Mouse (Mus musculus) lung, embryonic 15.5 days (tissue): ENCODE results near the gene Avil. TPM values are rescaled to one million over a fixed set of nuclear protein-coding genes. Genes with fewer than 3 reads are reported as not detected.
A peak's percentile ranks its signal among the peaks of the same experiment; 100 is the strongest.

Experiments used
- ATAC-seq: fragments of 200-750 bp; cut with Nextera tagmentation; 2 replicates; pipeline ENCODE4 v1.8.0; 2017; ENCODE audit warnings: moderate number of reproducible peaks, borderline replicate concordance; ENCODE audit not compliant: low FRiP score, low TSS enrichment; ENCODE audit errors: extremely low read depth
- H3K27ac ChIP-seq: fragments of 300-500 bp; sonication (generic); 2 replicates; pipeline ENCODE4 v1.5.1; 2015; ENCODE audit warnings: moderate library complexity, mild to moderate bottlenecking, inconsistent platforms
- H3K27me3 ChIP-seq: fragments of 300-500 bp; sonication (generic); 2 replicates; pipeline ENCODE4 v1.6.1; 2015; ENCODE audit warnings: inconsistent platforms
- H3K36me3 ChIP-seq: fragments of 300-500 bp; sonication (generic); 2 replicates; pipeline ENCODE4 v1.6.1; 2015; ENCODE audit warnings: inconsistent platforms
- H3K4me1 ChIP-seq: fragments of 300-500 bp; sonication (generic); 2 replicates; pipeline ENCODE4 v1.6.1; 2015; ENCODE audit warnings: inconsistent platforms
- H3K4me2 ChIP-seq: fragments of 300-500 bp; sonication (generic); 2 replicates; pipeline ENCODE4 v1.6.1; 2015; ENCODE audit warnings: inconsistent platforms, mild to moderate bottlenecking, moderate library complexity
- H3K4me3 ChIP-seq: fragments of 300-500 bp; sonication (generic); 2 replicates; pipeline ENCODE4 v1.5.1; 2015; ENCODE audit warnings: mild to moderate bottlenecking, inconsistent platforms
- H3K9ac ChIP-seq: fragments of 300-500 bp; sonication (generic); 2 replicates; pipeline ENCODE4 v1.6.1; 2015; ENCODE audit warnings: inconsistent platforms
- H3K9me3 ChIP-seq: fragments of 300-500 bp; sonication (generic); 2 replicates; pipeline ENCODE4 v1.6.1; 2016; ENCODE audit warnings: inconsistent platforms
- WGBS: fragments of 180-500 bp; shearing (Covaris S2); methylation state at CpG from one replicate; pipeline ENCODE4 v1.1.7; 2015; 5-methylcytosine and 5-hydroxymethylcytosine counted together
- polyA plus RNA-seq: library from polyadenylated mRNA; unstranded; fragments of >200 nt; fragmentation: Nextera tagmentation; extraction: Ambion mirVana; gene quantifications from 2 replicates; pipeline ENCODE4 v1.2.1, GENCODE M21; 2015

Gene Avil
- polyA plus RNA-seq, 1 experiment from 2014 or later = 0.39 TPM

DNA sequence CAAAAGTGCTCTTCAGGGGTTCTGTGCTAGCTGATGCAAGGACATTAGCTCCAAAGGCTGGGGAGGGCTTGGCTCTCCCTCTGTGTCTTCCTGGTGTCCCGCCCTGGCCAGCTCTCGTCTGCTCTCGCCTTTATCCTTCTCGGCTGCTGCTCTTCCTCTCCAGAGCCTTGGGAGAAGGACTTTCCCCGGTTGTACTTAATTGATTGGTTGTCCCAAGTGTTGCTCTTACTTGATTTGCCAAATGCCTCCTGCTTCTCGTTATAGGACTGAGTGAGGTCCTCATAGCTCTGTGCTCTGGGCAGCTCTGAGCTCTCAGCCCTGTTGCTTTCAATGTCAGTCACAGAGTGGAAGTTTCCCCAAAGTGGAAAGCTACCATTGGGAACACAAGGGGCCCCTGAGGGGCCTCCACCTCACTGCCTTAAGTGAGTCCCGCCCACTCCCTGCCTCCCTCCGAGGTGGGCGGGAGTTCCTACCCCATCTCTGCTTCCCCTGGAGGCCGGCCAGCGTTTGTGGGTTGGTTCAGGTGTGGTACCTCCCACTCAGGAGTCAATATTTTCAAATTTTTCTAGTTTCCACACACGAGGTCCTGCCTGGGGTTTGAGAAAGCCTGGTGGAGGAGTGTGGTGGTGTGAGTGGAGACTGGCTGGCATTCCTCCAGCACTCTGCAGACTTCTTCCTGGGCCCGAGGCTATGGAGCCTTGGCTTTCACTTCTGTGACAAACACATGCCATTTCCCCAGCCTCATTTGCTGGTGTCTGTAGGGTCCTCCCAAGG, 3.0 kb upstream of the Avil start:
- Histone ChIP-seq H3K4me1 (0 out of 2 replicates have a peak, but pooled peaks cover 4% of the 10 kb centered on the region), H3K27me3 (no peaks in the 10 kb centered on the region), H3K9me3 (no peaks in the 10 kb centered on the region), H3K4me3 (no peak overlapping the region), H3K4me2 (no peak overlapping the region), H3K9ac (no peak overlapping the region), H3K27ac (no peak overlapping the region), H3K36me3 (peaks cover 58% of the 10 kb centered on the region)
- no peak for ATAC-seq
- 55% methylated on average over 13 of the region's 13 CpGs for WGBS

GRCm38 (mm10) chr10:127001297-127001696, 788 bp downstream of the Avil start:
- no peak overlapping the region for H3K4me2 ChIP-seq
- no peaks in the 10 kb centered on the region for H3K27me3 ChIP-seq
- 81% methylated on average over 9 of the region's 9 CpGs for WGBS
- ATAC-seq = no peak
- H3K4me3 ChIP-seq = no peak overlapping the region
- H3K9ac ChIP-seq = no peak overlapping the region
- peaks cover 24% of the 10 kb centered on the region for H3K36me3 ChIP-seq
- 0 out of 2 replicates have a peak, but pooled peaks cover 4% of the 10 kb centered on the region for H3K4me1 ChIP-seq
- H3K9me3 ChIP-seq = no peaks in the 10 kb centered on the region
- no peak overlapping the region for H3K27ac ChIP-seq

DNA sequence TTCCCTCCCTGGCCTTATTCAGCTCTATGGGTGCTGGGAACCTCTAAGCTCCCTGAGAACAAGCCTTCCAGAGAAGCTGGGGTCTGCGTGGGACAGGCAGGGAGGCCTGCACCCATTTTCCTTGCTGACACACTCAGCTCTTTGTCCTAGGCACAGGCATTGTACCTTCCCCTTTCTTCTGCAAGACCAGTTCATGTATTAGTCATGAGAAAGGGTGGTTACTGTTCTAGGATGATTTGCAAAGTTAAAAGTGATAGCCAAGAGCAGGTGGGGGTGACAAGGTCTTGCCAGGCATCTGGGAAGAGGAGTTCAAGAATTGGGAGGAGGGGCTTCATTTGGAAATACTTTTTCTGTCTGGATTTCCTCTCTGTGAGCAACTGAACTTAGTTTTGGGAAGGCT, 1.5 kb downstream of the Avil start:
- no peaks in the 10 kb centered on the region for H3K9me3 ChIP-seq
- H3K27me3 ChIP-seq = no peaks in the 10 kb centered on the region

GRCm38 (mm10) chr10:127002765-127003164, 2.3 kb downstream of the Avil start:
- Histone ChIP-seq H3K9ac (no peak overlapping the region), H3K4me3 (no peak overlapping the region), H3K4me2 (no peak overlapping the region), H3K4me1 (0 out of 2 replicates have a peak, but pooled peaks cover 4% of the 10 kb centered on the region), H3K27me3 (no peaks in the 10 kb centered on the region), H3K36me3 (peaks cover 17% of the 10 kb centered on the region), H3K27ac (no peak overlapping the region), H3K9me3 (no peaks in the 10 kb centered on the region)
- WGBS = 80% methylated on average over 5 of the region's 5 CpGs
- ATAC-seq = no peak

More for the DNA sequence above, 1.5 kb downstream of the Avil start:
- Histone ChIP-seq H3K9ac (no peak overlapping the region), H3K4me2 (no peak overlapping the region), H3K4me3 (no peak overlapping the region), H3K27ac (no peak overlapping the region), H3K36me3 (peaks cover 24% of the 10 kb centered on the region), H3K4me1 (0 out of 2 replicates have a peak, but pooled peaks cover 4% of the 10 kb centered on the region)
- ATAC-seq = no peak
- WGBS = 82% methylated on average over 1 of the region's 1 CpGs

DNA sequence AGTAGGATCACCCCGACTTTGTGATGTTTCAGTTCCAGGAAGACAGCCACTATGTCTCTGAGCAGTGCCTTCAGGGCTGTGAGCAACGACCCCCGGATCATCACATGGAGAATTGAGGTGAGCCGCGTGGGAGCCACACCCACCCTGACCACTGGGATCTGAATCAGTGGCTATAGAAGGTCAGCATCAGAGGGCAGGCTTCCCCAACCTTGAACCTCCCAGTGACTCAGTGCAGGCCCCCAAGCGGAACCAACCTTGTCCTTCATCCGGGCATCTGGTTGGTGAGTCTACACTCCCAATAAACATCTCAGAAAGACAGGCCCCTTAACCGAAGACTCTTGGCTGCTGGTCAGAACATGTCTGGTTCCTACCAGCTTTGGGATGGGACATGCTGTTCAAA, 2.8 kb downstream of the Avil start:
- no peaks in the 10 kb centered on the region for H3K9me3 ChIP-seq
- H3K4me3 ChIP-seq = no peak overlapping the region
- H3K9ac ChIP-seq = no peak overlapping the region
- no peak overlapping the region for H3K27ac ChIP-seq
- no peak for ATAC-seq
- no peaks in the 10 kb centered on the region for H3K27me3 ChIP-seq
- WGBS = 86% methylated on average over 8 of the region's 8 CpGs
- H3K4me2 ChIP-seq = no peak overlapping the region
- 0 out of 2 replicates have a peak, but pooled peaks cover 4% of the 10 kb centered on the region for H3K4me1 ChIP-seq
- peaks cover 12% of the 10 kb centered on the region for H3K36me3 ChIP-seq

DNA sequence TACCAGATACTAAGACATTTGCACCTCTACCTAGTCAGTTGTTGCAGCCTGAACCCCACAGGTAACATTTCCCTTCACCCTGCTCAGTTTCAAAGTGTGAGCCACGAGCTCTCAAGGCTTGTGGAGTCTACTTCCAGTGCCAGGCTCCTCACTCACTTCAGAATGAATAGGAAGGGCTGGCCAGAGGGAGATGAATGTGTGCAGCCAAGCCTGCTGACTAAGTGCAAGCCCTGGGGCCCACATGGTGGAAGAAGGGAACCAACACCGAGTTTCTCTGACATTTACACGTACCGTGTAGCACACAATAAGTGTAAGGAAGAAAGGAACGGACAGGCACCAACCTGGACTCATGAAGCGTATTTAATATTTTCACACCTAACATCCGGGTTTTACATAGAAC, 3.3 kb downstream of the Avil start:
- Histone ChIP-seq H3K27ac (no peak overlapping the region), H3K27me3 (no peaks in the 10 kb centered on the region), H3K4me2 (no peak overlapping the region), H3K36me3 (peaks cover 7% of the 10 kb centered on the region), H3K9ac (no peak overlapping the region), H3K9me3 (no peaks in the 10 kb centered on the region), H3K4me1 (0 out of 2 replicates have a peak, but pooled peaks cover 4% of the 10 kb centered on the region), H3K4me3 (no peak overlapping the region)
- whole genome bisulfite sequencing = 75% methylated on average over 7 of the region's 7 CpGs
- ATAC-seq = no peak

- Histone ChIP-seq H3K4me1 (no peaks in the 10 kb centered on the region), H3K9ac (no peak overlapping the region), H3K36me3 (no peaks in the 10 kb centered on the region), H3K4me2 (no peak overlapping the region), H3K27me3 (no peaks in the 10 kb centered on the region), H3K9me3 (no peaks in the 10 kb centered on the region), H3K27ac (no peak overlapping the region), H3K4me3 (no peak overlapping the region)
- WGBS = 57% methylated on average over 5 of the region's 5 CpGs
- no peak for ATAC-seq
Measured at GRCm38 (mm10) chr10:127016488-127016887, 16.0 kb downstream of the Avil start.

DNA sequence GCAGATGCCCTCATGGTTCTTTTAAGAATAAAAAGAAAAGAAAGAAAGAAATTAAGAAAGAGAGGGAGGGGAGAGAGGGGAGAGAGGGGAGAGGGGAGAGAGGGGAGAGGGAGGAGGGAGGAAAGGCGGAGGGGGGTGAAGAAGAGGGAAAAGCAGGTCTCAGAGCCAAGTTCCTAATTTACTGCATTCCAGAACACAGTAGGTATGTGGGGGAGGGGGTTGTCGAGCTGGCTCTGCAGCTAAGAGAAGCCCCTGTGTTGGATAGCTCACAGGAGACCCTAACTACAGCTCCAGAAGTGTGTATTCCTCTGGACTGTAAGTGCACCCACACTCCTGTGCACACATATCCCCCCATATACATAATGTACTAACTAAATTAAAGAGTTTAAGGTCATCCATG, 16.6 kb downstream of the Avil start:
- no peak overlapping the region for H3K4me2 ChIP-seq

GRCm38 (mm10) chr10:127018422-127018821, 17.9 kb downstream of the Avil start:
- no peak overlapping the region for H3K9ac ChIP-seq
- no peak overlapping the region for H3K4me2 ChIP-seq
- H3K9me3 ChIP-seq = no peaks in the 10 kb centered on the region
- WGBS = 58% methylated on average over 16 of the region's 16 CpGs
- H3K36me3 ChIP-seq = peaks cover 16% of the 10 kb centered on the region
- H3K4me3 ChIP-seq = no peak overlapping the region
- H3K27ac ChIP-seq = no peak overlapping the region
- H3K27me3 ChIP-seq = no peaks in the 10 kb centered on the region
- no peak for ATAC-seq
- no peaks in the 10 kb centered on the region for H3K4me1 ChIP-seq

More for the DNA sequence above, 16.6 kb downstream of the Avil start:
- Histone ChIP-seq H3K27ac (no peak overlapping the region), H3K27me3 (no peaks in the 10 kb centered on the region), H3K36me3 (peaks cover 5% of the 10 kb centered on the region), H3K4me1 (no peaks in the 10 kb centered on the region), H3K9ac (no peak overlapping the region), H3K9me3 (no peaks in the 10 kb centered on the region), H3K4me3 (no peak overlapping the region)
- WGBS = 18% methylated on average over 2 of the region's 2 CpGs
- no peak for ATAC-seq

GRCm38 (mm10) chr10:127030336-127031296, 30.1 kb downstream of the Avil start, which contains the start of gene Tsfm:
TSS of gene Tsfm (minus strand) at chr10:127030840.
- no peaks in the 10 kb centered on the region for H3K27me3 ChIP-seq
- H3K36me3 ChIP-seq = peaks cover 33% of the 10 kb centered on the region
- peak within 1 kb of the TSS; percentile 96 for H3K4me3 ChIP-seq
- 0 out of 2 replicates have a peak, but pooled peaks cover 10% of the 10 kb centered on the region for H3K4me1 ChIP-seq
- WGBS = 5% methylated on average over 55 of the region's 56 CpGs
- peak; percentile 83; the same call in 1 of the 2 replicates for ATAC-seq
- peak within 1 kb of the TSS; percentile 93 for H3K9ac ChIP-seq
- H3K9me3 ChIP-seq = no peaks in the 10 kb centered on the region
- peak within 1 kb of the TSS; percentile 83 for H3K4me2 ChIP-seq
- peak within 1 kb of the TSS; percentile 77 for H3K27ac ChIP-seq

DNA sequence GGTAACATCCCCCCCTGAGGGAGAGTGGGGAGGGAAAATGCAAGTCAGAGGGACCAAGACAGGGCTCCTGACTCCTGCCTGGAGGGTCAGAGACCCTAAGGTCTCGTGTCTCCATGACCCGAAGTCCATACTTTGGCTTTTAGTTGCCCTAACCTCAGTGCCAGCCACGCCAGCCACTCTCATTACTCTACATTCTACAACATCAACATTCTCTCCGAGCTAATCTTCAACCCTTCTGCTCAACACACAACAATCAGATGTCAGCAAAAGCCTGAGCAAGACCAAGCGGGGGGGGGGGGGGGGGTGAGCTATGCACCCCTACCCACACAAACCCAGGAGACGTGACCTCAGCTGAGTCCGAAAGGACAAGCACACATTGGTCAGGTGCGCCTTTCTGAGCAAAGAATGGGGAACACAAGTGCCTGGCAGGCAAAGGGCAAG, 32.8 kb downstream of the Avil start:
- ATAC-seq = no peak
- Histone ChIP-seq H3K9ac (no peak overlapping the region), H3K27me3 (no peaks in the 10 kb centered on the region), H3K9me3 (no peaks in the 10 kb centered on the region), H3K4me3 (no peak overlapping the region), H3K27ac (no peak overlapping the region), H3K4me1 (0 out of 2 replicates have a peak, but pooled peaks cover 10% of the 10 kb centered on the region), H3K36me3 (peaks cover 6% of the 10 kb centered on the region), H3K4me2 (no peak overlapping the region)
- WGBS = 74% methylated on average over 8 of the region's 8 CpGs
